Mouse (Mus musculus): ENCODE data around the gene Sik3.
A peak's percentile ranks its signal among the peaks of the same experiment; 100 is the strongest.
"Not testable (repeated sequence)": the region's sequence is repeated elsewhere in the genome, so short reads cannot be mapped to it uniquely, and the experiment has no call there.

Sik3 gene

DNA sequence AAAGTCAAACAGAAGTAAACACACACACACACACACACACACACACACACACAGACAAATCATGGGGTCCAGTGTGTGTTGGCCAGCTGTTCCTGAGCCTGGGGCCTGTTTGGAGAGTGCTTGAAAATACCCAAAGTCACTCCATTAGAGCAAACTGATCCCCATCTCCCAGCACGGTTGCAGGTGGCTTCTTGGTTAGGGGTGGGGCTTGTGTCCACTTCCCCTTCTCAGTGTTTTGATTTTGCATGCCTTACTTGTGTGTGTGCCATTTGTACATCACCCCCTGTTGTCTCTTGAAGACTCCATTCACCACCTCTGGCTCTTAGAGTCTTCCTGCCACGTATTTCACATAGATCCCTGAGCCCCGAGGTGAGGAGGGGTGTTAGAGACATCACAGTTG is 45.4 kb downstream of the Sik3 start:
- no peak for DNase-seq (ENCODE audit: low spot score)

DNA sequence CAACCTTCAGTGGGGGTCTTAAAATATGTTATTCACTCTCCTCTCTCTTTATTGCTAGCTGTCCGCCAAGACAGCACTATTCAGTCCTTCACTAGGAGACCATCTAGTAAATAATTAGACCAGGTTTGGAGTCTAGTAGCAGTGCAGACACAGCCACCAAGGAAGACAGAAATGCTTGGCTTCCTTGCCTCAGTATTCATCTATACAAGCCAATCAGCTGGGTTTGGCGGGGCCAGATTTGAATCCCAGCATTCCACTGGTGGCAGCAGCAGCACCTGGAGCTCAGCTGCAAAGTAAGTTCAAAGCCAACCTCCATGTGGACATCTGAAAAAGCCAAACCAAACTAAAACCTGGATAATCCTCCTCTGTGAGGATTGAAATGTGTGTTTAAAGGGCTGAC is 47.6 kb downstream of the Sik3 start:
- DNase-seq (ENCODE audit: low spot score), result no peak

DNA sequence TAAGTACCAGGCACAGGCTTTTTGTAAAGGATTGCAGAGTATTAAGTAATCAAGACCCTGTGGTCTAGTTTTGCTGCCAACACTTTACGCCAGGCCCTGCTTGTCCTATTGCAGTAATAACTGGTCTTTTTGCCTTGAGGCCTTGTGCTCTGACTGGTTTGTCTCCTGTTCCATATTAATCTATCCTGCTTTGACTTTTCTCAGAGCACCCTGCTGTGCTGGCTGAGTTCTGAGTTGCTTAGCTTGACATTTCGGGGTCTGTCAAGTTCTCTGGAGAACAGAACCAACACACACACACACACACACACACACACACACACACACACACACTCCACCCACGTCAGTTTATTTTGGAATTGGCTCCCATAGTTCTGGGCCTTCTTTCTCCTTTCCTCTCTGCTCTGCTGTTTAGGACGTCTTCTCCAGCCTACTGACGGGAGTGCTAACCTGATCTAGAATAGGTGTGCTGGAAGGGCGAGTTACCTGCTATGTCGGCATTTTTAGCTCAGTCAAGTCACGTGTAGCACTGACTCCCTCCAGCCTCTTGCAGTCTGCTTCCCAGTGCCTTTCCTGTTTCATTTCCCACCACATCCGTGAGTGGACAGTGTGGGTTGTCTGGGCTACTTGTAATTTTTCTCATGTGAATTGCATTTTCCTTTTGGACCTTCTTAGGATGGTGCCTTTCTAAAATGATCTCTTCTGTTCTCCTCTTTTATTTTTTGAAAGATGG is 49.2 kb downstream of the Sik3 start:
- DNase-seq (ENCODE audit: low spot score), result peak; percentile 25

DNA sequence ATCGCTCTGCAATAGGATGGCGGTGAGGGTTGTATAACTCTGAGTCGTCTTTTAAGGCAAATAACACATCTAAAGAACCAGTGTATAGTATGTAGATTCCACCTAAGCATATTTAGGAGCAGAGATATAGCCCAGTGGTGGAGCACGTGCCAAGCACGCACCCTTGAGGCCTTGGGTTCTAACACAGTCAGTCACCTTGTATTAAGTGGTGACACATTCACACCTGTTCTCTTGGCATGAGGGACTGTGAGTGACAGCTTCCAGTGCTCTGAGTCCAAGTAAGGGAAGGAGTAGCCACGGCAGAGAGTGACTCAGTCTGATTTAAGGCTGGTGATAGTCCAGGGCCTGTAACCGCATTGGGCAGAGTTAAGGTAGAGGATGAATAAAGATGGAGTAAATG is 51.7 kb downstream of the Sik3 start:
- no peak for DNase-seq (ENCODE audit: low spot score)

DNA sequence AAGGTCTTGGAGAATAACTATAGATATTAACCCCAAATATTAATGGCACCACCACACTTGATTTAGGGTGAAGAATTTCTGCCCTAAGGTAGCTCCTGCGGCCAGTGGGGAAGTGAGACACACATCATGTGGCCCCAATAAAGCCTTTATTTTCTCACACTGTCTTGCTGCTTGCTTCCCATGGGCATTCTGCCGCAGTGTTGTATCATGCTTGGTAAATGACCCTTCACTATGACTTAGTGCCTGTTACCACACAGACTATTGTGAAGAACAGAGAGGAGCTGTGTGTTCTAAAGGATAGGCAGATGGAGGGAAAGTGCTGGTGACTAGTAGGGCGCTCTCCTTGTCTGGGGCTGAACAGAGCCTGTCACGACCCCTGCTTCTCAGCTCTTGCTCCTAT is 54.1 kb downstream of the Sik3 start:
- DNase-seq (ENCODE audit: low spot score), result no peak

DNA sequence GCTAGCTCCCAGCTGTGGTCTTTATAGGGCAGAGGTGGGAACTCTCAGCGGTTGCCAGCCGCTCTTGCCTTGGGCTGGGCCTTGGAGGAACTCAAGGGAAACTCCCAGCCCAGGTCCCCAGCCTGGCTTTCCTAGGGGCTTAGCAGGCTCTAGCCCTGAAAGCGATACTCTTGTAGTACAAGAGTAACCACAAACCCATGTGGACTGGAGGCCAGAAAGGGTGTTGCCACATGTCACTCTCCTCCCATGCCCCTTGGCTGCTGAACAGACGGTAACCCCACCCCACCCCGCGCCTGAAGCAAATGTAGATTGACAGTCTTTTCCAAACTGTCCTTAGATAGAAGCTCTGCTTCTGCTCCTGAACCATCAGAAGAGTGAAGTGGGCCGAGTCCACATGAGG is 55.1 kb downstream of the Sik3 start:
- DNase-seq (ENCODE audit: low spot score), result no peak

DNA sequence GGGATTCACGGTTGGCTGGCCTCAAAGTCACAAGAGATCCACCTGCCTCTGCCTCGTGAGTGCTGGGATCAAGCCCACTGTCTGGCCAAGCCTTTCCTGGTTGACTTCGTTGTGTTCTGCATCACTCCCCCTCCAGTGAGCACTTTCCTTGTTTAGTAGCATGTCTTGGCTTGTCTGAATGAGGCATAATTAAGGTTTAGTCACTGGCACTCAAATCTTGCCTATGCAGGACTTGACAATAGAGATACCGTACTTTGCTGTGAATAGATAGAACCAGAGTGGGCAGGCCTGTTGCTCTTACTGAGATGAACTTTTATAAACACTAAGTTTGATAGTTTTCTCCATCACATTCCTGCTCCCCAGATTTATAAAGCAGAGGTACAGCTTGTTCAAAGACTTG is 56.4 kb downstream of the Sik3 start:
- no peak for DNase-seq (ENCODE audit: low spot score)

DNA sequence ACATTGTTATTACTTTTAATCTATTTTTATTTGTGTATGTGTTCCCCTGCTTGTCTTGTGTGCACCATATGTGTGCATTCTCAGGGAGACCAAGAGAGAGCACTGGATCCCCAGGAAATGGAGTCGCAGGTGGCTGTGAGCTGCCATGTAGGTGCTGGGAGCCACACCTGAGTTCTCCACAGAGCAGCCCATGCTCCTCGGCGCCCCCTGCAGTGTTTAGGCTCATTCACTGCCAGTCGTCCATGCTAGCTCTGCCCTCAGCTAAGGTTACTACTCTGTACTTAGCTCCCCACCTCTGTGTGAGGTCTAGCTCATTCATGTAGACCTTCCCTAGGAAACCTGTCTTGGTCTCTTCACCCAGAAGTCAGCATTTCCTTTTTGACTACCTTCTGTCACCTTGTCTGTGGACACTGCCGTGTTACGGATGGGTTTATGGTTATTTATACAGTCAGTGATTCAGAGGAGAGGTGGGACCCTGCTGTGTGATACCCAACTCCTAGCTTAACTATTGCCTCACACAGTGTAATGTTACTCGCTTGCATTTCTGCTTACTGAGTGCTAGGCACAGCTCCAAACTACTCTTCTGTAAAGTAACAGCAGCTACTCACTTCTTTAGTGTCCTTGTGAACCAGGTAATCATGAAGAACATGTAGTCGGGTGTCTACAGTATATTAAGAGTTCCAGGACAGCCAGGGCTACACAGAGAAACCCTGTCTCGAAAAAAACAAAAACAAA is 59.6 kb downstream of the Sik3 start:
- DNase-seq (ENCODE audit: low spot score), result no peak

DNA sequence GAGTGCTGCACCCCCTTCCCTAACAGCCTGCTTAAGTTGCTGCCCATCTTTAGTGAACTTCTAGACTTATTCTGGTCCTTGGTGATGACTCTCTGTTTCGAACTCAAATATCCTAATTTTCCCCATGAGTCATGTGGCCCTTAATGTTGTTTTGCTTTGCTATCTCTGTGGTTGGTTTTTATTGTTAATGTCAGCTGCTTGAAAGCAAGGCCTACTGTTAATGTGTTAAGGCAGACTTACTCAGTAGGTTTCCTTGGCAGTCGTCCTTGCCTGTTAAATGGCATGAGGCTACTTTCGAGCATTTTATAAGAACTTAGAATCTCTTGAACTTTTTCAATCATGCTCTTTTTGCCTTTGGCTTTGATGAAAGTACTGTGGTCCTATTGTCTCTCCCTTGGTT is 60.8 kb downstream of the Sik3 start:
- no peak for DNase-seq (ENCODE audit: low spot score)

DNA sequence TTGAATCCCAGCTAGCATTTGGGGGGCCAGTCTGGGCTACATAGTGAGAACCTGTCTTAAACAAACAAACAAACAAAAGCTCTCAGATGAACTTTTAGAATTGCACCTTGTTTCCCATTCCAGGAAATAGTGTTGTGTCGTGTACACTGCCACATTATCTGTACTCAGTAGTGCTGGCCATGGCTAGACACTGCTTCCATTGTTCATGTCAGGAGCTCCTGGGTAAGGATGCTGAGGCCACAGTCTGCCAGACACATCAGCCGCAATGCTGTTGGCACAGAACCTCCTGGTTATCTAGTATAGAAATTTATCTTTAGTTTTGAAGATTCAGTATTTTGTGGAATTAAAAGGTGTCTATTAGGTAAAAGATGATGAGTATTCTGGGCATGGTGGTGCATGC is 63.0 kb downstream of the Sik3 start:
- no peak for DNase-seq (ENCODE audit: low spot score)

DNA sequence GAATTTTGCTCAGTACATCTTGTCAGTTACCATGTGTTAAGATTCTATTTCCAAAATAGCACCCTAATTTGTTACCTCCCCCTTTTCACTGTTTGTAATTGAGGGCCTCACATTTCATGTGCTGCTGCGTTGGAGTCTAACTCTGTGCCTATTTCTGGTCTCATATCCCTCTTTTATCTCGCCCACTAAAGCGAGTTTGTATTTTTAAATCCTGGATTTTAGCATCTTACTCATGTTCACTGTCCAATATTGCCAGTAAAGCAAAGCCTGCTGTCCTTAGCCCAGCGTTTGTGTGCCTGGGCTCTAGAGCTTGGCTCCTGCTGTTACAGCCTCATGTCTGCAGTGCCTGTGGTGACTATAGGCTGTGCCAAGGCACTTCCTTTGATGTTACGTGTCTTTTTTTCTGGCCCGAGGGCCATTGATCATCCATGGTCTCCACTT is 69.8 kb downstream of the Sik3 start:
- no peak for DNase-seq (ENCODE audit: low spot score)

DNA sequence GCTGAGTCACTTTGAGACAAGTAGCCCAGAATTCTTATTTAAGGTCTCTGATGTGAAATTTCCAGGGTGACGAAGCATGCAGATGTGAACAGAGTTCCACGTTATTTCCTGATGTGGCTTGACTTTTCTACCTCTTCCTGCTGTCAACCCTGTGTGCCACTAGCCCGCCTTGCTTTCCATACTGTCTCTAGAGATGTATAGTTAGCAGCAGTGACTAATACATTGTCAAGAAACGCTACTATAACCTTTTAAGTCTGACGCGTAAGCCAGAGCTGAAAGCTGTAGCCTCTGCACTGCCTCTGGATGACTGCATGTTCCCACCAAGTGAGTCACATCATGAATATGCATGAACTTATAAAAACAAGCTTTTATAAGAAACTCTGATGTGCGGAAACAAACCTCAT is 70.9 kb downstream of the Sik3 start:
- no peak for DNase-seq (ENCODE audit: low spot score)

DNA sequence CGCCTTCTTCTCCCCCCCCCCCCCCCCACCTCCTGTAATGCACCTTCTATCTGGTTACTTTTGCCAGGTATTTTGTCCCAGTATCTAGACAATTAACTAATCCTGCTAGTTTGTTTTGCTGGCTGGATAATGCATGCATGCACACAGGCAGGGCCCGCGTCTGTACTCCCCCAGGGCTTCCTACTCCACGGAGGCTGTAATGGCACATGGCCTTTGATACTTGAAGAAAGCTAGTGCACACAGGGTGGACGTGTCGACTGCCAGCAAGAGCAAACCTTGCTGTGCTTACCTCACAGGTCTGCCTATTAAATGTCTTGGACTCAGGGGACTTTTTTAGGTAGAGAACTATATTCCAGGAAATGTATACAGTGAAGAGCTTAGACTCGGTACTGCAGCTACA is 73.3 kb downstream of the Sik3 start:
- no peak for DNase-seq (ENCODE audit: low spot score)

DNA sequence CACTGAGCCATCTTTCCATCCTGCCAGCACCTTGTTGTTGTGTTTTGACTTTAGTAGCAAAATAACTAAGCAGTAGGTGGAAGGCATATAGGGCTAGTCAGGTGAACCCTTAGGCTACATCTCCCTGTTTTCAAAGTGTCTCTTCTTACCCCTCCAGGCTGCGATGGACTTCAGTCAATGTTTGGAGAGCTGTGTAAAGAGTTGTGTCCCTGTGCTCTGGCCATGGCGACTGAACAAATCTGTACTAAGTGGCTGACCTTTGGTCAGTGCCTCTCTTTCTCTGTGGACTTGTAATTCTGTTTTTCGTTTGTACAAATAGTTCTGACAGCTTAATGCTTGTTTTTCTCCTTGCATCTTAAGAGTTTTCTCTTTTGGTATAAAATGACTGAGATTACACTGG is 74.2 kb downstream of the Sik3 start:
- no peak for DNase-seq (ENCODE audit: low spot score)

DNA sequence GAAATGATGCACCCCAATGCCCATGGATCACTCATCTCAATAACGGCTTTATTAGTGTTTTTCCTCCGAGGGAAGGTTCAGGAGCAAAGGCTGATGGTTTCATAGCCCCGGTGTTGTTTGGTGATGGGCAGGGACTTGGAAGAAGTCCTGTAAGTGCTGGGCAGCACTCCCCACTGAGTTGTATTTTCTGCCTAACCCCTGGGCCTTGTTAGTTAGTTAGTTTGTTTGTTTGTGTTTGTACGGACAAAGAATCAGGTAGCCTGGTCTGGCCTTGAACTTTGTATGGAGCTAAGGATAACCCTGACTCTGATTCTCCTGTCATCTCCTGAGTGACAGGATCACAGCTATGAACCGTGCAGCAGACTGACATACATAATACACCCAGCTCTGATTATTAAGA is 74.8 kb downstream of the Sik3 start:
- DNase-seq (ENCODE audit: low spot score), result no peak

DNA sequence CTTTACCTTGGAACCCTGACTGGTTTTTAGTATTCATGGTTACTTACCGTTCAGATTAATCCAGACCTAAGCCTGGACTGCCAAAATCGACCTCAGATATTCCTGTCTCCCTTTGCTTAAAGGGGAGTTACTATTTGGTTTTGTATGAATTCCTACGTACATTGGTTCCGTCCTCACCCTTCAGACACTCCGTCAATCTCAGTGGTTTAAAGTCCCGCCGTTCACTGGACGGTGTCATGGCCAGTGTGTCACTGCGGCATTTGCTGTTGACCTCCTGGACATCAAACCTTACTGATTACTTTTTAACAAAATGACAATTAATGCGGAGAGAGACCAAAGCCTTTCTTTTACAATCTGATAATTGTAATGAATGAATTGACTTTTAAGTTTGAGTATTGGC is 76.1 kb downstream of the Sik3 start:
- no peak for DNase-seq (ENCODE audit: low spot score)

DNA sequence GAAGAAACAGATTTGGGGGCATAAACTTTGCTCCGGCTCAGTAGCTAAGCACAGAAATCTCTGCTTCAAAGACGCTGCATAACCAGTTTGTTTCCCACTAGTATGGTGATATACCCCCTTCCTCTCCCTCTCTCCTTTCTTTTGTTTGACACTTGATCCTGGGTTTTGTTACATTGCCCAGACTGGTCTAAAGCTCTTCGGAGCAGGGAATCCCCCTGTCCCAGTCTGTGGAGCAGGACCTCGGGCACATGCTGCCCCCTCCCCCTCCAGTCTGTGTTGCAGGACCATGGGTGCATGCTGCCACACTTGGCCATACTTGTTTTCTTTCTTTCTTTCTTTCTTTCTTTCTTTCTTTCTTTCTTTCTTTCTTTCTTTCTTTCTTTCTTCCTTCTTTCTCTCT is 77.4 kb downstream of the Sik3 start:
- no peak for DNase-seq (ENCODE audit: low spot score)

DNA sequence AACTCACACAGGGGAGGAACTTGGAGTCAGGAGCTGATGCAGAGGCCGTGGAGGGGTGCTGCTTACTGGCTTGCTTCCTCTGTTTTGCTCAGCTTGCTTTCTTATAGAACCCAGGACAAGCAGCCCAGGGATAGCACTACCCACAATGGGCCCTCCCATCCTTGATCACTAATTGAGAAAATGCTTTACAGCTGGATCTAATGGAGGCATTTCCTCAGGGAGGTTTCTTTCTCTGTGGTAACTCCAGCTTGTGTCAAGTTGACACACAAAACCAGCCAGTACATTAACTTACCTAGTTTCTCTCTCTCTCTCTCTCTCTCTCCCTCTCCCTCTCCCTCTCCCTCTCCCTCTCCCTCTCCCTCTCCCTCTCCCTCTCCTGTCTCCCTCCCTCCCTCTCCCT is 78.5 kb downstream of the Sik3 start:
- not testable (repeated sequence) for DNase-seq (ENCODE audit: low spot score)

DNA sequence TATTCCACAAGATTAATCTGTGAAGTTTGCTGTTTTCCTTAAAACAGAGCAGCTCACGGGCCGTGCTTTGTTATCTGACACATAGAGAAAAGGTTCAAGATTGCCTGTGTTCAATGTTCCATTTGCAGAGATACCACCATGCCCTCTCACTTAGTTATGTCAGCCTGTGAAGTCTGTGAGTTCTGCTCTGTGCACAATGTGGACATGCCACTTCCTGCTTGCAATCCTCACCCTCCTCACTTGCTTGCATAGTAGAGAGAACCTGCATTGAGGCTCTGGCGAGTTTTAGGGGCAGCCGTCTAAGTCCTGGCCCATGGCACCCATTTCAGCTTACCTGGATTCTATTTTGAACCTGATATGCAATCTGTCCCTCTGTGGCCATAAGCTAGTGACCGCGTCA is 80.0 kb downstream of the Sik3 start:
- DNase-seq (ENCODE audit: low spot score), result no peak

DNA sequence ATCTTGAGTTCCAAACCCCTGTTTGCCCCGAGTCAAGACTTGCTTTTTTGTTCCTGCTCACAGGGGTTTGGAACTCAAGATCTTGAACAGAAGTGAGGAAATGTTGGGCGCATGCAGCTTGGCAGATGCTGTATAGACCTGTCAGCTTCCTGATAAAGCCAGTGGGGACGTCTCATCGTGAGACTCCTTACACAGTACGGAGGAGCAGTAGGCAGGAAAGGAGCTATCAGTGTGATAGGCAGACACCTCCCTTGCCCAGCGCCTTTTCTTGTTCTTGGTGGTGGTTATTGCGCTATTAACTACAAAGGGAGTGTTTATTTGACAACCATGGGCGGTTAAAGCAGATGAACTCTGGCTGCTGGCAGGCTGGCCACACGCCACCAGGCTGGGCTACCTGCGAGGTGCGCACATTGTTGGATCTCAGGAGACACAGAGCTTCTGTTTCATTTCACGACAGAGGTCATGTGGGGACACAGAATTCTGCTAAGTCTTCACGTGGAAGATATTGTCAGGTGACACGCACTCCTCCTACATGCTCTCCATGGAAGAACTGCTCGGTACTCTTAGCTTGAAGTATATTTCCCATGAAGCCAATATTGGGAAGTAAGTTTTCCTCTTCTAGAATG is 85.9 kb downstream of the Sik3 start:
- no peak for DNase-seq (ENCODE audit: low spot score)

DNA sequence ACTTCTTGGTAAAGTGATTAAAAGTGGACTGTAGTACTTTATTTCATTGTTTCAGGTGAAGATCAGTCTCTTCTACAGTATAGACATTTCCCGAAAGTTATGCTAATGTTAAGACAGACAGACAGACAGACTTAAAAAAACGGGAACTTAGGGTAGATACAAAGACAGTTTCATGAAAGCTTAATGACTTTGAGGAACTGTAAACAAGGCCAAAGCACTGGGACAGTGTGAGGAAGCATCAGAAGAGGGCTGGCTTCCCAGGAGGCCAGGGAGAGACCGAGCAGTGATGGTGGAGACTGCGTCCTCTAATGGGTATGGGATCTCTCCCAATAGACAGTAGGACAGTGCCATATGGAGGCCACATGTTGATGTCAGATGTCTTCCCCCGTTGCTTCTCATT is 86.5 kb downstream of the Sik3 start:
- DNase-seq (ENCODE audit: low spot score), result no peak

DNA sequence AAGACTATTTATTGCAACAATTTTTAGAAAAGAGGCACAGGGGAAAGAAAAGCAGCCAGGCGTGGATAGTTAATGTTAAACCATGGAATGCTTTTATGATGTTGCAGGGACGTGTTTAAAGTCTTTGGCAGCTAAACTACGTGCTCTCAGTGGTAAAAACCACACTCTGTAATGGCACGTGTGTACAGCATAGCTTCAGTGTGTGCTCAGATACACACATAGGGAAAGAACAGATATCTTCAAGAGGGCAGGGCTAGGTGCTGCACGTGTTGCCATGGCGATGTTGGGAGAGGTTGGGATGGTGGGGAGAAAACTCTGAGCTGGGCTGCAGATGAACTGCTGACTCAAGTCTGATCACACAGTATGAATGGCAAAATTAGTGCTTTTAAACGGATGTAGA is 90.5 kb downstream of the Sik3 start:
- DNase-seq (ENCODE audit: low spot score), result no peak

DNA sequence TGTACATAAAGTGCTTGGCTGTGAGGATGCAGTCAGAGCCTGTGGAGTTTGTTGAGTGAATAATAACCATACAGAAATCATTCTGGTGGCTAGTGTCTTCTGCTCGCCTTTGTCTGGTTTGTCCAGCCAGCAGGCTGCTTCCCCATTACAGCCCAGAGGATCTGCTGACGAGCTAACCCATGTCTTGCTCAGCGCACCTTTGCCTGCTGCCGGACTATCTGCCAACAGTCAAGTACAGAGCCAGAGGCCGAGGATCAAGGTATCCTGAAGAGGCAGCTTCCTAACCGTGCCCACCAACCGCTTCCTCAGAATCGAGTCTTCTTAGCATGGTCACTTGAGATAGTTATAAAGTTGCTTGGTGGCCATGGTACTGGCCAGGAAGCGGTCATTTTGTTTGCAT is 93.5 kb downstream of the Sik3 start:
- no peak for DNase-seq (ENCODE audit: low spot score)

DNA sequence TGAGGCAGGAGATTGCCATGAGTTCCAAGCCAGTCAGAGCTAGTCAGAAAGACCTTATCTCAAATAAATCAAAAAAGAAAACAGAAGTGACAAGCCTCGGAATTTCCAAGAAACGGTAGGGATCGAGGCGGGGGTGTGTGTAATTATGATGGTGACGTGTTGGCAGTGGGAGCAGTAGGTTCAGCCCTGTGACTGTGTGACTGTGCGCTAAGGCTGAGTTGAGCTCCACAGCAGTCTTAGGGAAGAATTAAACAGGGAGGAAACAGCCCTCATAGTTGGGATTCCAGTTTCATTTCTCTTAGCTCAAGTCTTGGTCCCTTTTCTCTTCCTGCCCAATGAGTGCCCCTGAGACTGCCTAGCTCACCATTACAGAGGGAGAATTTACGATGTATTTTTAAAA is 98.0 kb downstream of the Sik3 start:
- DNase-seq (ENCODE audit: low spot score), result peak; percentile 32

Data from urinary bladder, postnatal 14 days (tissue).